Mouse (Mus musculus) lung, postnatal 0 days (tissue): ENCODE measurements at regions not wholly inside any gene's neighbourhood (a gene's known extent, or its start where the extent isn't known, plus 50 kb on each side); places are given as distances from the start of the nearest gene placed in this dataset.

Experiments
- CTCF ChIP-seq: IDR thresholded peaks from 2 replicates; pipeline ENCODE4 v1.5.1; 2016; ENCODE audit warnings: antibody characterized with exemption, mild to moderate bottlenecking
- EP300 ChIP-seq: IDR thresholded peaks from 2 replicates; pipeline ENCODE4 v1.6.1; 2016; ENCODE audit warnings: antibody characterized with exemption, mild to moderate bottlenecking, control low read depth

GRCm38 (mm10) chr6:100422603-100423002 is 135.3 kb upstream of the Rybp start:
- TF ChIP-seq EP300 (no peak), CTCF (no peak)
